Mouse (Mus musculus) MEL (cell line): ENCODE measurements around the gene Cdh13. TPM values are rescaled to one million over a fixed set of nuclear protein-coding genes. Genes with fewer than 3 reads are reported as not detected.

Source experiments
- DNase-seq: peaks from one replicate; pipeline ENCODE4 v3.0.0; 2011; ENCODE audit warnings: low read depth, low spot score
- H3K27ac ChIP-seq: 2 replicates; pipeline ENCODE4 v1.5.1; 2012; ENCODE audit warnings: low read depth, mild to moderate bottlenecking, control low read depth, low read length, moderate library complexity; ENCODE audit not compliant: control insufficient read depth
- H3K27me3 ChIP-seq, 2 experiments: fragments of 150-350 bp in 1 of 2; sonication (generic) in 1 of 2; 2 replicates each; pipeline ENCODE4 v1.6.1; 2012; ENCODE audit warnings: low read length in 2 of 2, mild to moderate bottlenecking in 2 of 2, improper control_type of control experiment in 1 of 2, moderate library complexity in 1 of 2; ENCODE audit not compliant: insufficient read depth in 2 of 2, control insufficient read depth in 1 of 2
- H3K36me3 ChIP-seq, 2 experiments: 2 replicates each; pipeline ENCODE4 v1.6.1; 2012 to 2014; ENCODE audit warnings: low read length in 2 of 2, improper control_type of control experiment in 1 of 2, inconsistent platforms in 1 of 2, mild to moderate bottlenecking in 1 of 2; ENCODE audit not compliant: insufficient read depth in 2 of 2, control insufficient read depth in 1 of 2
- H3K4me1 ChIP-seq, 2 experiments: fragments of 150-350 bp in 1 of 2; sonication (generic) in 1 of 2; 2 replicates each; pipeline ENCODE4 v1.6.1; 2012; ENCODE audit warnings: low read length in 2 of 2, improper control_type of control experiment in 1 of 2, mild to moderate bottlenecking in 1 of 2; ENCODE audit not compliant: insufficient read depth in 2 of 2, control insufficient read depth in 1 of 2
- H3K4me3 ChIP-seq, 2 experiments: fragments of 150-350 bp in 1 of 2; sonication (generic) in 1 of 2; 2 replicates each; pipeline ENCODE4 v1.5.1; 2012; ENCODE audit warnings: low read depth in 2 of 2, low read length in 2 of 2, mild to moderate bottlenecking in 2 of 2, moderate library complexity in 2 of 2, control low read depth in 1 of 2, improper control_type of control experiment in 1 of 2; ENCODE audit not compliant: control insufficient read depth in 1 of 2, insufficient read depth in 1 of 2
- H3K79me2 ChIP-seq: 2 replicates; pipeline ENCODE4 v1.6.1; 2012; ENCODE audit warnings: mild to moderate bottlenecking, low read length, moderate library complexity; ENCODE audit not compliant: control insufficient read depth, poor library complexity, insufficient read depth
- H3K9ac ChIP-seq: 2 replicates; pipeline ENCODE4 v1.6.1; 2012; ENCODE audit warnings: low read depth, mild to moderate bottlenecking, control low read depth, low read length, moderate library complexity; ENCODE audit not compliant: control insufficient read depth, poor library complexity, severe bottlenecking
- H3K9me3 ChIP-seq: fragments of 150-350 bp; sonication (generic); replicated peaks from 2 replicates; pipeline ENCODE4 v1.6.1; 2012; ENCODE audit warnings: mild to moderate bottlenecking, low read length, improper control_type of control experiment, moderate library complexity; ENCODE audit not compliant: insufficient read depth
- CHD1 ChIP-seq: IDR thresholded peaks from 2 replicates; pipeline ENCODE4 v1.6.1; 2012; ENCODE audit warnings: low read depth, mild to moderate bottlenecking, inconsistent platforms, low read length, improper control_type of control experiment
- CTCF ChIP-seq, 3 experiments: IDR thresholded peaks in 2 of 3; conservative IDR thresholded peaks in 1 of 3; 2 replicates each; pipeline ENCODE4 v1.5.1; 2011 to 2012; ENCODE audit warnings: low read length in 3 of 3, low read depth in 2 of 3, mild to moderate bottlenecking in 2 of 3, improper control_type of control experiment in 1 of 3, inconsistent platforms in 1 of 3, mixed read lengths in 1 of 3, moderate library complexity in 1 of 3; ENCODE audit not compliant: control insufficient read depth in 1 of 3, insufficient read depth in 1 of 3, poor library complexity in 1 of 3, severe bottlenecking in 1 of 3
- EP300 ChIP-seq, 2 experiments: IDR thresholded peaks; 2 replicates each; pipeline ENCODE4 v1.6.1; 2011; ENCODE audit warnings: improper control_type of control experiment in 2 of 2, low read length in 2 of 2, low read depth in 1 of 2, mild to moderate bottlenecking in 1 of 2
- GATA1 ChIP-seq: IDR thresholded peaks from 2 replicates; pipeline ENCODE4 v1.6.1; 2011; ENCODE audit warnings: low read depth, low read length, improper control_type of control experiment
- JUND ChIP-seq: IDR thresholded peaks from 2 replicates; pipeline ENCODE4 v1.6.1; 2011; ENCODE audit warnings: low read depth, mild to moderate bottlenecking, improper control_type of control experiment, low read length
- MAFK ChIP-seq: IDR thresholded peaks from 2 replicates; pipeline ENCODE4 v1.6.1; 2011; ENCODE audit warnings: low read depth, mild to moderate bottlenecking, low read length, improper control_type of control experiment, borderline replicate concordance
- MAX ChIP-seq: IDR thresholded peaks from 2 replicates; pipeline ENCODE4 v1.6.1; 2011; ENCODE audit warnings: low read length, improper control_type of control experiment
- MAZ ChIP-seq: IDR thresholded peaks from 2 replicates; pipeline ENCODE4 v1.6.1; 2012; ENCODE audit warnings: low read depth, mild to moderate bottlenecking, inconsistent platforms, low read length, improper control_type of control experiment
- MEF2A ChIP-seq: IDR thresholded peaks from 2 replicates; pipeline ENCODE4 v1.6.1; 2014; ENCODE audit warnings: low read depth, mild to moderate bottlenecking, inconsistent platforms, low read length, improper control_type of control experiment; ENCODE audit not compliant: poor library complexity, insufficient replicate concordance, severe bottlenecking; ENCODE audit errors: extremely low read depth
- MYB ChIP-seq: IDR thresholded peaks from 2 replicates; pipeline ENCODE4 v1.6.1; 2011; ENCODE audit warnings: mild to moderate bottlenecking, low read depth, low read length, improper control_type of control experiment
- POLR2AphosphoS5 ChIP-seq: IDR thresholded peaks from 2 replicates; pipeline ENCODE4 v1.6.1; 2012; ENCODE audit warnings: low read depth, borderline replicate concordance, mild to moderate bottlenecking, inconsistent platforms, low read length, moderate library complexity, mixed read lengths
- RAD21 ChIP-seq: IDR thresholded peaks from 2 replicates; pipeline ENCODE4 v1.6.1; 2011; ENCODE audit warnings: mild to moderate bottlenecking, low read depth, low read length, improper control_type of control experiment
- RCOR1 ChIP-seq: IDR thresholded peaks from 2 replicates; pipeline ENCODE4 v1.6.1; 2012; ENCODE audit warnings: low read depth, mild to moderate bottlenecking, inconsistent platforms, low read length, improper control_type of control experiment
- SIN3A ChIP-seq: IDR thresholded peaks from 2 replicates; pipeline ENCODE4 v1.6.1; 2012; ENCODE audit warnings: low read length, improper control_type of control experiment, inconsistent platforms
- TBP ChIP-seq: IDR thresholded peaks from 2 replicates; pipeline ENCODE4 v1.8.0; 2011; ENCODE audit warnings: low read depth, low read length, improper control_type of control experiment
- TCF12 ChIP-seq: IDR thresholded peaks from 2 replicates; pipeline ENCODE4 v1.6.1; 2014; ENCODE audit warnings: low read depth, mild to moderate bottlenecking, inconsistent platforms, low read length, improper control_type of control experiment, moderate library complexity
- UBTF ChIP-seq: IDR thresholded peaks from 2 replicates; pipeline ENCODE4 v1.6.1; 2012; ENCODE audit warnings: low read depth, mild to moderate bottlenecking, inconsistent platforms, low read length, improper control_type of control experiment, moderate library complexity, borderline replicate concordance; ENCODE audit not compliant: insufficient read depth
- USF1 ChIP-seq: IDR thresholded peaks from 2 replicates; pipeline ENCODE4 v1.6.1; 2014; ENCODE audit warnings: low read depth, mild to moderate bottlenecking, inconsistent platforms, low read length, improper control_type of control experiment, moderate library complexity
- USF2 ChIP-seq, 2 experiments: IDR thresholded peaks; 2 replicates each; pipeline ENCODE4 v1.6.1; 2011 to 2012; ENCODE audit warnings: improper control_type of control experiment in 2 of 2, low read length in 2 of 2, borderline replicate concordance in 1 of 2, inconsistent platforms in 1 of 2, low read depth in 1 of 2, mild to moderate bottlenecking in 1 of 2; ENCODE audit not compliant: insufficient read depth in 1 of 2
- ZMIZ1 ChIP-seq: IDR thresholded peaks from 2 replicates; pipeline ENCODE4 v1.6.1; 2012; ENCODE audit warnings: low read depth, mild to moderate bottlenecking, inconsistent platforms, low read length, improper control_type of control experiment, moderate library complexity
- polyA plus RNA-seq, 2 experiments: library from polyadenylated mRNA; stranded (reverse) in 1 of 2; unstranded in 1 of 2; fragments of >175 nt in 1 of 2; fragments of >200 nt in 1 of 2; gene quantifications; 2 replicates each; pipeline versions ENCODE4 v1.2.1 to v1.2.4; 2012; ENCODE audit warnings: low replicate concordance in 2 of 2, low read depth in 1 of 2; ENCODE audit not compliant: insufficient read length in 2 of 2, insufficient read depth in 1 of 2, missing spikeins in 1 of 2
- total RNA-seq: library from RNA; depleted of rRNA; stranded (reverse); fragments of 300-350 nt; gene quantifications from 2 replicates; pipeline ENCODE4 v1.2.3, GENCODE M21; 2012

Cdh13 gene
- total and polyA plus RNA-seq, 3 experiments: not detected

DNA sequence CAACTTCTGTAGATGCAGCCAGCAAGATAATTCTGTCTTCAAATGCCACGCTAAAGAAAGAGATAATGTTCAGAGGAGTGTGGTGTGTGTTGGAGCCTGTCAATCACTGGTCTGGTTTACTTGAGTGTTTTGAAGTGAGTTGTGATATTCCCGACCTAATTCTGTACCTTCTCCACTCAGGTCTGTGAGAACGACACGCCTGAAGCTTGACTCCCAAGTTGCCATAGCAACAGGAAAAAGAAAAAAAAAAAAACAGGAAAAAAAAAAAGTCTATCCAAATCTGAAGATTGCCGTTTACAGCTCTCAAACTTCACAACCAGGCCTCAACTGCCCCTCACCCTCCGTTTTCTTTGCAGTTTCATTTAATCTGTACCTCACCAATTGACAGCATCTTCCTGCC is 1039.7 kb downstream of the Cdh13 start:
- TF ChIP-seq MAZ (no peak), MAX (no peak), SIN3A (no peak), RCOR1 (no peak), POLR2AphosphoS5 (no peak), EP300 (IDR thresholded peaks at IDR 0.05; ENCODE audit: low read depth in 1 of 2, low read length in 2 of 2) (no peak), TCF12 (no peak), MAFK (no peak), USF1 (no peak), USF2 (IDR thresholded peaks at IDR 0.05; ENCODE audit: borderline replicate concordance in 1 of 2, insufficient read depth in 1 of 2, low read depth in 1 of 2, low read length in 2 of 2) (no peak), RAD21 (no peak), CHD1 (no peak), JUND (no peak)
- no peak for DNase-seq
- no peaks in the 10 kb centered on the region for H3K4me1 ChIP-seq

DNA sequence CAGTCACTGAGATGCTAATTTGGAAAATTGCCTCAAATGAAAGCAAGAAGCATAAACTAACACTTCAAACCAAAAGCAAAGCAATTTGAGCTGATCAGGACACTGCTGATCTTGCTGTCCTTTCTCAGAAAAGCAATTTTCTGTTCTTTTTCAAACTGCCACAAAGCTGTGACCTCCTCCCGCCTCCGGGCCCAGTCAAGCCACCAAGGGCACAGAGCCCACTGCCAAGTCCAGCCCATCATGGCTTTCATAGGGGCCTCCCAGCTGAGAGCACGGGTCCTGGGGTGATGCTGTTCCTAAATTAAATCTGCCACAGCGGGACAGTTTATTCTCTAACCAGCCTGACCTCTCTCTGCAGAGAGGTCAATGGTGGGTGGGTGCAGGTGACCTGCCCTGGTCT is 1056.0 kb downstream of the Cdh13 start:
- peaks cover 0 to 4% of the 10 kb centered on the region in 2 experiments; a peak in 1 of 4 replicates for H3K36me3 ChIP-seq
- no peak overlapping the region for H3K4me3 ChIP-seq
- no peaks in the 10 kb centered on the region for H3K27me3 ChIP-seq
- no peak for DNase-seq
- H3K9ac ChIP-seq: no peak overlapping the region
- H3K27ac ChIP-seq: no peak overlapping the region
- peaks cover 2% of the 10 kb centered on the region; the same call in 1 of the 2 replicates for H3K79me2 ChIP-seq
- H3K4me1 ChIP-seq: peaks cover 0 to 8% of the 10 kb centered on the region in 2 experiments; a peak in 2 of 4 replicates
- no peak for TF ChIP-seq SIN3A
- no peak for TF ChIP-seq USF2 (IDR thresholded peaks at IDR 0.05; ENCODE audit: borderline replicate concordance in 1 of 2, insufficient read depth in 1 of 2, low read depth in 1 of 2, low read length in 2 of 2)
- no peak for TF ChIP-seq MAZ
- no peak for TF ChIP-seq CTCF (IDR thresholded peaks at IDR 0.05 in 2 of 3, conservative IDR thresholded peaks at IDR 0.05 in 1 of 3; ENCODE audit: control insufficient read depth in 1 of 3, insufficient read depth in 1 of 3, low read depth in 2 of 3, low read length in 3 of 3, poor library complexity in 1 of 3, severe bottlenecking in 1 of 3)
- TF ChIP-seq GATA1: no peak
- TF ChIP-seq MYB: no peak
- no peak for TF ChIP-seq UBTF
- TF ChIP-seq ZMIZ1: no peak
- TF ChIP-seq TBP: no peak
- no peak for TF ChIP-seq MEF2A
- no peaks in the 10 kb centered on the region for H3K9me3 ChIP-seq

More for the DNA sequence above, 1039.7 kb downstream of the Cdh13 start:
- H3K36me3 ChIP-seq: no peaks in the 10 kb centered on the region
- H3K27ac ChIP-seq: no peak overlapping the region
- H3K4me3 ChIP-seq: no peak overlapping the region
- no peaks in the 10 kb centered on the region for H3K79me2 ChIP-seq
- H3K9me3 ChIP-seq: no peaks in the 10 kb centered on the region
- no peak overlapping the region for H3K9ac ChIP-seq
- no peaks in the 10 kb centered on the region for H3K27me3 ChIP-seq
